Mouse (Mus musculus) gastrocnemius, postnatal 25 days (tissue): ENCODE data around the gene Hist2h2ab. TPM values are rescaled to one million over a fixed set of nuclear protein-coding genes. Genes with fewer than 3 reads are reported as not detected.
"Not testable (repeated sequence)": the region's sequence is repeated elsewhere in the genome, so short reads cannot be mapped to it uniquely, and the experiment has no call there.

Experiments used
- DNase-seq: peaks from one replicate; pipeline ENCODE4 v3.0.0; 2022
- microRNA-seq, 2 experiments: library from miRNA; unstranded; fragments of <30 nt; microRNA quantifications; one replicate each; pipeline ENCODE4 v1.2.0; 2021; ENCODE audit warnings: borderline replicate concordance in 2 of 2
- total RNA-seq, 2 experiments: library from RNA; stranded (reverse); gene quantifications; 1 replicate in 1 of 2; 2 replicates in 1 of 2; pipeline ENCODE4 v1.2.3; 2021

The Hist2h2ab gene
- total RNA-seq, 2 experiments from 2014 or later, result 1.7 TPM

GRCm38 (mm10) chr3:96262216-96262875 is 42.7 kb downstream of the Hist2h2ab start:
- DNase-seq, result peak; percentile 86

GRCm38 (mm10) chr3:96262979-96263550 is 43.4 kb downstream of the Hist2h2ab start, which contains the start of gene Hist2h4:
Gene Hist2h4, minus strand, starts transcription at chr3:96263311.
- peak; percentile 92 for DNase-seq

GRCm38 (mm10) chr3:96263558-96264403 is 44.1 kb downstream of the Hist2h2ab start:
- no peak for DNase-seq

- no peak for DNase-seq
These were observed 44.8 kb downstream of the Hist2h2ab start for GRCm38 (mm10) chr3:96264404-96264949.

GRCm38 (mm10) chr3:96266132-96266710 is 46.6 kb downstream of the Hist2h2ab start:
- DNase-seq, result no peak

GRCm38 (mm10) chr3:96267541-96267940 is 47.9 kb downstream of the Hist2h2ab start:
- DNase-seq, result no peak

GRCm38 (mm10) chr3:96268051-96268775 is 48.5 kb downstream of the Hist2h2ab start, which contains the start of gene Hist2h3b:
Gene Hist2h3b, plus strand, starts transcription at chr3:96268654.
- peak; percentile 74 for DNase-seq

- DNase-seq, result not testable (repeated sequence)
These were observed 49.2 kb downstream of the Hist2h2ab start for GRCm38 (mm10) chr3:96268776-96269378.

Small RNA genes lying within 50 kb of the gene (microRNA-seq; reads per million reads assigned to microRNA genes)
- 0 reads per million in 2 experiments for gene Gm44492
- 0 reads per million in 2 experiments for gene Gm47311
- 0 reads per million in 2 experiments for gene Gm47313

Other genes starting within 250 kb of the Hist2h2ab start
- 10 to 100 TPM; 23.2 to 39.8 TPM for gene Plekho1, start 223.9 kb upstream of the Hist2h2ab start, total RNA-seq
- gene Vps45, start 161.4 kb upstream of the Hist2h2ab start, total RNA-seq, result 10 to 100 TPM; 17.0 to 22.2 TPM
- 10 to 100 TPM; 52.5 to 54.4 TPM for gene Otud7b, start 115.3 kb upstream of the Hist2h2ab start, total RNA-seq
- 1 to 10 TPM; 2.5 to 4.1 TPM for gene Mtmr11, start 57.9 kb upstream of the Hist2h2ab start, total RNA-seq
- gene Sf3b4, start 47.5 kb upstream of the Hist2h2ab start, total RNA-seq, result 10 to 100 TPM in 1 of 2 experiments, 1 to 10 TPM in 1; 8.8 to 10.3 TPM
- gene Sv2a, start 38.7 kb upstream of the Hist2h2ab start, total RNA-seq, result 1 to 10 TPM in 1 of 2 experiments, under 1 TPM in 1; 0.92 to 1.3 TPM
- gene Bola1, start 156 bp upstream of the Hist2h2ab start, total RNA-seq, result 10 to 100 TPM; 22.4 to 28.2 TPM
- gene Hist2h2ac, start 1.0 kb downstream of the Hist2h2ab start, total RNA-seq, result 10 to 100 TPM; 12.1 to 12.5 TPM
- 1 to 10 TPM; 4.5 to 5.3 TPM for gene Hist2h2be, start 1.3 kb downstream of the Hist2h2ab start, total RNA-seq
- gene Hist2h3c2, start 19.3 kb downstream of the Hist2h2ab start, total RNA-seq, result 10 to 100 TPM in 1 of 2 experiments, 1 to 10 TPM in 1; 7.1 to 11.4 TPM
- gene Hist2h2aa2, start 20.4 kb downstream of the Hist2h2ab start, total RNA-seq, result 100 to 1,000 TPM; 213 to 222 TPM
- 1 to 10 TPM; 4.9 to 5.7 TPM for gene Hist2h2aa1, start 25.6 kb downstream of the Hist2h2ab start, total RNA-seq
- gene Hist2h3c1, start 26.8 kb downstream of the Hist2h2ab start, total RNA-seq, result not detected
- 1 to 10 TPM; 7.5 to 8.7 TPM for gene Hist2h4, start 43.4 kb downstream of the Hist2h2ab start, total RNA-seq
- 10 to 100 TPM; 24.6 to 29.5 TPM for gene Hist2h3b, start 48.8 kb downstream of the Hist2h2ab start, total RNA-seq
- gene Hist2h2bb, start 49.9 kb downstream of the Hist2h2ab start, total RNA-seq, result 10 to 100 TPM; 30.8 to 37.0 TPM
- gene Fcgr1, start 74.1 kb downstream of the Hist2h2ab start, total RNA-seq, result under 1 TPM; 0.33 to 0.40 TPM
- gene BC107364, start 232.4 kb downstream of the Hist2h2ab start, total RNA-seq, result not detected